Comparison of ENCODE assay signal across 15 mouse cellular contexts in genomic region chr4:64645141-64645540, GRCm38 (mm10).
"Had no signal": no experiment of that assay in that cellular context is flagged by ENCODE, and none has a peak within 500 bp of the region (broad histone marks: within the 10 kb centered on the region; RNA-seq: fewer than 3 reads in every experiment).

No protein-coding gene starts in this region.

- H3K4me2 ChIP-seq: neural tube, embryonic 15.5 days; stomach, embryonic 15.5 days had no signal

- H3K4me3 ChIP-seq: neural tube, embryonic 15.5 days; stomach, embryonic 15.5 days had no signal

- DNase-seq: retina, postnatal 1 day; right cerebral cortex, adult 18-20 months; right cerebral cortex, postnatal 14 days; right cerebral cortex, postnatal 25 days; right cerebral cortex, postnatal 4 days; spleen, adult 18-20 months; thymus, adult 18-20 months; thymus, adult 2 months; thymus, postnatal 14 days; thymus, postnatal 25 days; thymus, postnatal 36 days; thymus, postnatal 4 days had no signal

- H3K27me3 ChIP-seq: neural tube, embryonic 15.5 days; stomach, embryonic 15.5 days had no signal

- H3K4me1 ChIP-seq: neural tube, embryonic 15.5 days; stomach, embryonic 15.5 days had no signal

- H3K9ac ChIP-seq: neural tube, embryonic 15.5 days; stomach, embryonic 15.5 days had no signal

- H3K9me3 ChIP-seq: neural tube, embryonic 15.5 days; stomach, embryonic 15.5 days had no signal

- H3K36me3 ChIP-seq: neural tube, embryonic 15.5 days; stomach, embryonic 15.5 days had no signal

- H3K27ac ChIP-seq: neural tube, embryonic 15.5 days; stomach, embryonic 15.5 days; stomach, postnatal 0 days had no signal
